ENCODE assay signal across 15 mouse cellular contexts in genomic region chr1:52634251-52634650, GRCm38 (mm10).
"Had no signal": no experiment of that assay in that cellular context is flagged by ENCODE, and none has a peak within 500 bp of the region (broad histone marks: within the 10 kb centered on the region; RNA-seq: fewer than 3 reads in every experiment).

No protein-coding gene starts in this region.

- H3K27ac ChIP-seq: lung, embryonic 15.5 days; macrophage; midbrain, embryonic 13.5 days; midbrain, embryonic 15.5 days; neural tube, embryonic 12.5 days; stomach, embryonic 15.5 days; stomach, postnatal 0 days had no signal

- DNase-seq: lung, adult 2 months; lung, postnatal 14 days; lung, postnatal 36 days; right cerebral cortex, postnatal 14 days; thymus, adult 2 months; thymus, postnatal 25 days; thymus, postnatal 4 days had no signal

- H3K4me3 ChIP-seq: lung, embryonic 15.5 days; megakaryocyte, embryonic 14.5 days; midbrain, embryonic 13.5 days; midbrain, embryonic 15.5 days; neural tube, embryonic 12.5 days; stomach, embryonic 15.5 days had no signal

- H3K27me3 ChIP-seq: lung, embryonic 15.5 days; megakaryocyte, embryonic 14.5 days; midbrain, embryonic 13.5 days; midbrain, embryonic 15.5 days; neural tube, embryonic 12.5 days; stomach, embryonic 15.5 days had no signal
